Mouse (Mus musculus) retina, postnatal 7 days (tissue): ENCODE measurements around the gene Gm42688.
A peak's percentile ranks its signal among the peaks of the same experiment; 100 is the strongest.
"Not testable (repeated sequence)": the region's sequence is repeated elsewhere in the genome, so short reads cannot be mapped to it uniquely, and the experiment has no call there.

ENCODE experiments used
- DNase-seq: peaks from one replicate; pipeline ENCODE4 v3.0.0-alpha.2; 2012; ENCODE audit warnings: low read depth, low spot score

Gene Gm42688

DNA sequence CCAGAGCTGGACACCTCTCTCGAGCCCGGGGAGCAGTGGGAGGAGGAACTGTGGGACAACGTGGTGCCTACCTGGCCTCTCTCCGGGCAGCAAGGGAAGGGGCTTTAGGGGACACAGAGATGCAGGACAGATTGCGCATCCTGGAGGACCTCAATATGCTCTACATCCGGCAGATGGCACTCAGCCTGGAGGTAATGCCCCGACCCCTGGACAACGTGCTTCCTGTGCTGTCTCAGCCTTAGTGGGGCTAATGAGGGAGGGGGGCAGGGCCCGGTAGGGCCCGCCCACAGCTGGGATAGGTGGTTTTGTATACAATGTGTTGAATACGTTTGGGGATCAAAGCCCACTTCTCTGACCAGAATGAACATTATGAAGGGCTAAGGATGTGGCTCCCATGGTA is 36.6 kb downstream of the Gm42688 start:
- no peak for DNase-seq

DNA sequence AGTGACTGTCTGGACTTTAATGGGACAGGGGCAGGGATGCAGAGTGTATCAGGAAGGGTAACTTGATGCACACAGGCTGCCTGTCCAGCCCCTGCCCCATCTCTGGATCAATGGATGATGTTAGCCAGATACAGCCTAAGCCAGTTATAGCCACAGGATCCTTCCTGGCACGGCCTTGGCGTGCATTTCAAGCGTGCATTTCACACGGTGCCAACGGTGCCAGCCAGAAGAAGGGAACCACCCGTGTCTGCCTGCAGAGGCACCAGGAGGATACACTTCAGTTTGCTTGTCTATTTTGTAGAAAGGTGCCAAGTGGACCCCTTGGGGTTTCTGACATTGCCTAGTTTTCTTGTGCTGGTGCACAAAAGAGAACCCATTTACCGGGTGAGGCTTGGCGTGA is 38.6 kb downstream of the Gm42688 start:
- no peak for DNase-seq

DNA sequence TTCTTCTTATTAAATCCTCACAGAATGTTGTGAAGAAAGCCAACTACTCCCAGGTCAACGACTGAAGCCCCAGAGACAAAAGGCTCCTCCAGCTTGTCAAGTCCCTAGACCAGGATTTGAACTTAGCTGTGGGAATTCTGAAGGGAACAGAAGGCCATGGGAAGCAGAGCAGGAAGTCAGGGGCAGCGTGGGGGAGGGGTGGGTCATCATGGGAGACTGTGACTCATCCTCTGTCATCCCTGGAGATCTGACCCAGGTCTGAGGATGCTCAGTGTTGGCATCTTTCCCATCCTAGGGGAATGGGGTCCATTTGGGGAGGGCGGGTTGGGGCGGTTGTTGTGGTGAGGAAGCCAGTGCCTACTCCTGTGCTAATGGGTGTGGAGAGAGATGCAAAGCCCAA is 40.2 kb downstream of the Gm42688 start:
- DNase-seq = no peak

DNA sequence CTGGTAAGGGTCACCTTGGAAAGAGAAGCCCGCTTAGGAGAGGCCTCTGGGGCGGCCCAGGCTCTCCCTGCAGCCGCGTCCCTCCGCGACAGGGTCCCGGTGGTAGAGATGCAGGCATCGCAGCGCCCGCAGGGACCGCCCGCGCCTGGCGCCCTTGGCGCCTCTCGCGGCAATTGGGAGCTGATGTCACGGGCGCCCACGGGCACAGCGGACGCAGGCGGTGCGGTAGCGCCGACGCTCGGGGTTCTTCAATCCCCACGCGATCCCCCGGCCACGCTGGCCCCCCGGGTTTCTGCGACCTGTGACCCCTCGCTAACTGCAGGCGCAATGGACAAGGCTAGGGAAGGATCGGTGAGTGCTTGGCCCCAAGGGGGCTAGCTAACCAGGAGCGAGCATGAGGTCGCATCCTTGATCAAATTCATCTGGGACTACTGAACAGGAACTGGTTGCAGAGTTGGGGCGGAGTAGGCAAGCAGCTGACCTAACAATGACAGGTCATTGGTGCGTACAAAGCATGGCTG is 40.9 kb downstream of the Gm42688 start:
- no peak for DNase-seq

DNA sequence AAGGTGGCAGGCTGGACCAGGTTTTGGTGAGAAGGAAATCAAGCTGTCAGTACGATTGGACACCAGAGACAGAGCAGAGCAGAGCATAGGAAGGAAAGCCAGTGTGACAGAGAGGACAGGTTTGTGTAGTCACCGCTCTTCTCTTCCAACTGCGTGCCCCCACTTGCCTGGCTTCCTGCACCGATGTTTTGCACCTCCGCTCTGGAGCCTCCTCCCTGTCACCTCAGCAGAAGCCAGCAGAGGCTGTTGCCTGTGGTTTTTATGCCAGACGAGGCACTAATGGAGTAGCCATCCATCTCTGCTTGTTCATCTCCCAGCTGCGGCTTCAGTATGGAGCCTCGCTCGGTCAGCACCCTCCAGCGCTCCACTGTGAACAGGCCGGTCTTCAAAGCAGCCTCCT is 41.5 kb downstream of the Gm42688 start:
- no peak for DNase-seq

DNA sequence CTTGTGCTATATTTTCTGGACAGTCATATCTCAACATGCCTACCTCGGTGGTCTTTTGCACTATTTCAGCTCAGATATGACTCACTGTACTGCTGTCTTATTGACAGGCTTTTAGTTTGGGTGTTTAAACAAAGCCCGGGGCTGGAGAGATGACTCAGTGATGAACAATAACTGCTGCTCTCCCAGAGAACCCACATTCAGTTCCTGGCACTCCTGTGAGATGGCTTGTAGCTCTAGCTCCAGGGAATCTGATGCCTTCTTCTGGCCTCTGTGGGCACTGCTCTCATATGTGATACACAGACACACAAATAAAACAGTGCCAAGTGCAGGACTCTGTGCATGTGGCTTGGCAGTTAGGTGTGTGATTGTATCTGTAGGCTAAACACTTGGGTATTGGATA is 43.8 kb downstream of the Gm42688 start:
- no peak for DNase-seq

DNA sequence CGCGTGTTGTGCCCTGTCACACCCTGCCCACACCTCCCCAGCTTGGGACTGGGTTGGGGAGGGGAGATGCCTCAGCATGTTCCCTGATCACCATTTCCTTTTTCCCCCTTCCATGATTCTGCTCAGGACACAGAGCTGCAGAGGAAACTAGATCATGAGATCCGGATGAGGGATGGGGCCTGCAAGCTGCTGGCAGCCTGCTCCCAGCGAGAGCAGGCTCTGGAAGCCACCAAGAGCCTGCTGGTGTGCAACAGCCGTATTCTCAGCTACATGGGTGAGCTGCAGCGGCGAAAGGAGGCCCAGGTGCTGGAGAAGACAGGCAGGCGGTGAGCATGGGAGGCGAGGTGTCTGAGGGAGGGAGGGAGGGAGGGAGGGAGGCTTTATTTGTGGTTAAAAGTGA is 44.4 kb downstream of the Gm42688 start:
- DNase-seq = no peak

DNA sequence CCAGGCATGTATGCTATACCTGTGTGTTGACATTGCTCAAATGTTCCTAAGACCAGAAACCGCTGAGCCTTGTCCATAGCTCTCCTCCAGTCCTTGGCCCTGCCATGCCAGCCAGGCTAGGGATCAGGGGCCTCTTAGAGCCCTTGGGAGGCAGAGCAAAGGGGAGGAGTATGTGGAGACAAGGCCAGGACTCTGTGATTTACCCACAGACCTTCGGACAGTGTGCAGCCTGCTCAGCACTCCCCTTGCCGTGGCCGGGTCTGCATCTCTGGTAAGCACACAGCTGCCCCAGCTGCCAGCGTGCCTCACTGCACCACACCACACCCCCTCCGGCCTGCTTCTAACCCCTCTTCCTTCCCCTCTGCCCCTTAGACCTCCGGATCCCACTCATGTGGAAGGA is 45.9 kb downstream of the Gm42688 start:
- no peak for DNase-seq

DNA sequence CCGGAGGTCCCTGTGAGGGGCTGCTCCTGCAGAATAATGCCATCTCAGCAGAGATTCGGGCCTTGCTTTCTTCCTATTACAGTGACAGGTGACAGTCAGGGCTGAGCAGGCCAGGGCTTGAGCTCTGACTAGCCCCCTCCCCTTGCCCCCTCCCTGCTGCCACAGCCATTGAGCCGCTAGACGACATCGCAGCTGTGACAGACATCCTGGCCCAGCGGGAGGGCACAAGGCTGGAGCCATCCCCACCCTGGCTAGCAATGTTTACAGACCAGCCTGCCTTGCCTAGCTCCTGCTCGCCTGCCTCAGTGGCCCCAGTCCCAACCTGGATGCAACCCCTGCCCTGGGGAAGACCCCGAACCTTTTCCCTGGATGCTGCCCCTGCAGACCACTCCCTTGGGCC is 50.3 kb downstream of the Gm42688 start:
- no peak for DNase-seq

DNA sequence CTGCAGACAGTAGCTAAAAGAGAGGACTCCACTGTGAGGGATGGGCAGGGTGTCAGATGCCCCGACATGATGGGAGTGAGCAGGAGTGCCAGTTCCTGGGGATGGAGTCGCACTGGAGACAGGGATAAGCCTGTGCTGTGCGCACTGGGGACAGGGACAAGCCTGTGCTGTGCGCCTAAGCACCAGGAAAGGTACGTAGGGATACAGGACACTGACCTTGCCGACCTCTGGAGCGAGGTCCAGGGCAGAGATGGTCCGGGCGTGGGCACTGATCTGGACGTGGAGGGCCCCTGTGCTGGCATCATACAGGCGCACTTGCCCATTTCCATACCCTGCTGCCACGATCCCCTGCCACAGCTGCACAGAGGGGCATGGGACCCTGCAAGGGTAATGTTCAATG is 51.6 kb downstream of the Gm42688 start:
- DNase-seq = no peak

DNA sequence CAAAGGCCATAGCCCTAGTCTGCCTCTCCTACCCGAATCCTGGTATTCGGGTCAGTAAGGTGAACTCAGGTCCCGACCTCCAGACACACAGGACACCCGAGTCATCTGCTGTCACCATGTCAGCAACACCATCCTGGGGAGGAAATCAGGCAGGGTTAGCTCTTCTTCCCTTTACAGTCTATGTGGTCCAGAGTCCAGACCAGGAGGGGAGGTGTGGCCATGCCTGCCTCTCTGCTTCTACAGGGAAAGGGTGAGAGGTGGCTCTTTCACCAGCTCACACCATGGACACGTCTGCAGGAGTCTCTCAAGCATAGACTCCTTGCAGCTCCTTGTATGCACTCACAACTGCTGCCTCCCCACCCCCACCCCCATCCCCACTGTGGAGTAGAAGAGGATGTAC is 52.1 kb downstream of the Gm42688 start:
- DNase-seq = no peak

DNA sequence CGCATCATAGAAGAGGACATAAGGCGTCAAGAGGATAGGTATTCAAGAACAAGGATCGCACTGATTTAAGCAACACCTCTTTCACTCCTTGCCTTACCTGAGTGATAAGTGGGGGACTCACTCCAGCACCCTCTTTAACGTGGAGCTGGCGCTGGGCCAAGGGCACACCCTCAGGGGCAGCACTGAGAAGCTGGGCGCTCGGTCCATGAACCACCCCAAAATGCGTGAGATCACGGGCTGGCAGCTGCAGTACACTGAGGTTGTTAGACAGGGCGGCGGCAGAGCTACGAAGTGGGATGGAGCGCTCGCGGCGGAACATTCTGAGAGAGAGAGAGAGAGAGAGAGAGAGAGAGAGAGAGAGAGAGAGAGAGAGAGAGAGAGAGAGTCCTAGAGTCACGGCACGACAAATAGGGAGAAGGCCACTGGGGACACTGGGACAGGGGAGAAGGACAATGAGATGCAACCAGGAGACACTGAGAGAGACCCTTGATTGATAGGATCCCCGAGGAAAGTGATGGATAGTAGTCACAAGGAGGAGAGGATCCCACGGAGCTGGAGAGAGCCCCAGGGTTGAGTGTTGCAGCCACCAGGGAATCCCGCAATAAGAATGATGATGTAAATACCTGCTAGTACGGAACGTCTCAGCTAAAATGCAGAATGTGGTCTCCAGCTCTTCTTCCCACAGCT is 54.3 kb downstream of the Gm42688 start:
- no peak for DNase-seq

DNA sequence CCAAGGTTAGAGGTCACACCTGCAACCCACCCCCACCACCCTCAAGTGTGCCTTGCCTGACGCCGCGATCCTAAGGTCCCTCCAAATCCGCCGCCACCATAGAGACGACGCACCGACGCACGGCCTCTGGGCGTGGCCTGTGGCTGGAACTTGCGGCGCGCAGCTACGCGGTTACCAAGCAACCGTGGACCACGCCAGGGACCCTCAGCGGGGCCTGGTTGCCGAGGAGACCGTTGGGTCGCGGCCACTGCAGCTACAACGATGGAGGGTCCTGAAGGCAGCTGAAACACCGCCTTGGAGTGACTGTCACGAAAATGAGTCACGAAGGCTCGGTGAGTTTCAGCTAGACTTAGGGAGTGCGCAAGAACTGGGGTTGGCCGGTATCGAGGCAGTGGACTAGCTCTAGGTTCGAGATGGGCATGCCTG is 54.9 kb downstream of the Gm42688 start, which contains the start of the genes Wdr54 and 1700003E16Rik:
Gene Wdr54 (minus strand): TSS at position 139 of the 426 bp plus-strand sequence.
Gene 1700003E16Rik (plus strand): TSS at position 146 of the 426 bp plus-strand sequence.
- DNase-seq = peak; percentile 51

DNA sequence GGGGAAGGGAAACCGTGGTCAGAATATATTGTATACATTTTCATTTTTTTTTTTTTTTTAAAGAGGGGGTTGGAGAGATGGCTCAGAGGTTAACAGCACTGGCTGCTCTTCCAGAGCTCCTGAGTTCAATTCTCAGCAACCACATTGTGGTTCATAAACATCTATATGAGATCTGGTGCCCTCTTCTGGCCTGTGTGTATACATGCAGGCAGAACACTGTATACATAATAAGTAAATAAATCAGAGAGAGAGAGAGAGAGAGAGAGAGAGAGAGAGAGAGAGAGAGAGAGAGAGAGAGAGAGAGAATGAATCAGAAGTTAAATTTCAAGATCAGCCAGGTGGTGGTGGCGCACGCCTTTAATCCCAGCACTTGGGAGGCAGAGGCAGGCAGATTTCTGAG is 58.0 kb downstream of the Gm42688 start:
- DNase-seq = not testable (repeated sequence)
